Mouse (Mus musculus) neural tube, embryonic 11.5 days (tissue): Measurements from ENCODE around the gene Gm20521. TPM values are rescaled to one million over a fixed set of nuclear protein-coding genes. Genes with fewer than 3 reads are reported as not detected.

Source experiments
- ATAC-seq: fragments of 200-750 bp; cut with Nextera tagmentation; 2 replicates; pipeline ENCODE4 v1.8.0; 2017; ENCODE audit warnings: moderate number of reproducible peaks, mild to moderate bottlenecking, moderate TSS enrichment, moderate library complexity; ENCODE audit not compliant: insufficient read depth, low FRiP score, low TSS enrichment
- DNase-seq: peaks from one replicate; pipeline ENCODE4 v3.0.0-alpha.2; 2015; ENCODE audit warnings: low spot score
- H3K27ac ChIP-seq: fragments of 300-500 bp; sonication (generic); 2 replicates; pipeline ENCODE4 v1.5.1; 2014; ENCODE audit warnings: low read depth, mild to moderate bottlenecking, low read length
- H3K27me3 ChIP-seq: fragments of 300-500 bp; sonication (generic); 2 replicates; pipeline ENCODE4 v1.6.1; 2014; ENCODE audit warnings: mild to moderate bottlenecking, low read length, mixed read lengths; ENCODE audit not compliant: control insufficient read depth, insufficient read depth
- H3K36me3 ChIP-seq: fragments of 300-500 bp; sonication (generic); 2 replicates; pipeline ENCODE4 v1.6.1; 2014; ENCODE audit warnings: mild to moderate bottlenecking, low read length, moderate library complexity, mixed read lengths; ENCODE audit not compliant: control insufficient read depth, insufficient read depth
- H3K4me1 ChIP-seq: fragments of 300-500 bp; sonication (generic); 2 replicates; pipeline ENCODE4 v1.6.1; 2014; ENCODE audit warnings: low read length, mixed read lengths; ENCODE audit not compliant: control insufficient read depth, insufficient read depth
- H3K4me2 ChIP-seq: fragments of 300-500 bp; sonication (generic); 2 replicates; pipeline ENCODE4 v1.6.1; 2014; ENCODE audit warnings: low read depth, mild to moderate bottlenecking, moderate library complexity
- H3K4me3 ChIP-seq: fragments of 300-500 bp; sonication (generic); 2 replicates; pipeline ENCODE4 v1.5.1; 2014; ENCODE audit warnings: low read depth, low read length
- H3K9ac ChIP-seq: fragments of 300-500 bp; sonication (generic); 2 replicates; pipeline ENCODE4 v1.6.1; 2014; ENCODE audit warnings: mild to moderate bottlenecking, low read length
- H3K9me3 ChIP-seq: fragments of 300-500 bp; sonication (generic); 2 replicates; pipeline ENCODE4 v1.6.1; 2016; ENCODE audit warnings: low read length; ENCODE audit not compliant: control insufficient read depth
- WGBS: fragments of 180-500 bp; shearing (Covaris S2); extraction: QIAGEN DNeasy Blood & Tissue Kit; methylation state at CpG from one replicate; pipeline ENCODE4 v1.1.7; 2014; 5-methylcytosine and 5-hydroxymethylcytosine counted together
- polyA plus RNA-seq: library from polyadenylated mRNA; unstranded; fragments of >200 nt; fragmentation: Nextera tagmentation; extraction: Ambion mirVana; gene quantifications from 2 replicates; pipeline ENCODE4 v1.2.1, GENCODE M21; 2014

The Gm20521 gene
- polyA plus RNA-seq, result 0.20 TPM in 1 of 2 replicates, not detected in the other

- peak; percentile 89 for DNase-seq
- peak; percentile 93 for ATAC-seq
- peak within 1 kb of the TSS; percentile 66 for H3K4me2 ChIP-seq
- peaks cover 7% of the 10 kb centered on the region for H3K4me1 ChIP-seq
- H3K9ac ChIP-seq, result peak within 1 kb of the TSS; percentile 53
- no peaks in the 10 kb centered on the region for H3K27me3 ChIP-seq
- peak within 1 kb of the TSS; percentile 75 for H3K27ac ChIP-seq
- H3K9me3 ChIP-seq, result no peaks in the 10 kb centered on the region
- under 1% methylated on average over 23 of the region's 27 CpGs for WGBS
- H3K36me3 ChIP-seq, result no peaks in the 10 kb centered on the region
- peak within 1 kb of the TSS; percentile 54 for H3K4me3 ChIP-seq
These were observed at the start of gene Gm20521, which contains the start of gene Bcl2l2 for GRCm38 (mm10) chr14:54883154-54884021. Gene Gm20521 (plus strand): TSS chr14:54883441. Gene Bcl2l2 (plus strand): TSS chr14:54883377.

GRCm38 (mm10) chr14:54843461-54843860 is 39.8 kb upstream of the Gm20521 start:
- Histone ChIP-seq H3K27ac (no peak overlapping the region), H3K4me1 (no peaks in the 10 kb centered on the region), H3K4me3 (no peak overlapping the region), H3K9ac (no peak overlapping the region), H3K27me3 (no peaks in the 10 kb centered on the region), H3K36me3 (no peaks in the 10 kb centered on the region), H3K9me3 (no peaks in the 10 kb centered on the region), H3K4me2 (no peak overlapping the region)
- WGBS, result 3% methylated on average over 4 of the region's 4 CpGs
- ATAC-seq (no peak), DNase-seq (peak; percentile 28)

- Histone ChIP-seq H3K4me2 (no peak overlapping the region), H3K36me3 (peaks cover 3% of the 10 kb centered on the region; the same call in 1 of the 2 replicates), H3K9ac (no peak overlapping the region), H3K4me1 (no peaks in the 10 kb centered on the region), H3K27me3 (no peaks in the 10 kb centered on the region), H3K4me3 (no peak overlapping the region), H3K27ac (no peak overlapping the region), H3K9me3 (no peaks in the 10 kb centered on the region)
- no peak for DNase-seq
- WGBS, result 96% methylated on average over 3 of the region's 3 CpGs
- ATAC-seq, result no peak
These were observed 27.5 kb upstream of the Gm20521 start for GRCm38 (mm10) chr14:54855726-54856125.

GRCm38 (mm10) chr14:54856703-54857102 is 26.5 kb upstream of the Gm20521 start:
- 88% methylated on average over 7 of the region's 7 CpGs for WGBS
- H3K4me1 ChIP-seq, result no peaks in the 10 kb centered on the region
- peaks cover 3% of the 10 kb centered on the region; the same call in 1 of the 2 replicates for H3K36me3 ChIP-seq
- H3K9ac ChIP-seq, result no peak overlapping the region
- no peak for DNase-seq
- H3K4me2 ChIP-seq, result no peak overlapping the region
- no peaks in the 10 kb centered on the region for H3K27me3 ChIP-seq
- ATAC-seq, result no peak
- no peak overlapping the region for H3K27ac ChIP-seq
- H3K4me3 ChIP-seq, result no peak overlapping the region
- no peaks in the 10 kb centered on the region for H3K9me3 ChIP-seq

GRCm38 (mm10) chr14:54857891-54858290 is 25.4 kb upstream of the Gm20521 start:
- Histone ChIP-seq H3K9ac (no peak overlapping the region), H3K27me3 (no peaks in the 10 kb centered on the region)
- 93% methylated on average over 9 of the region's 9 CpGs for WGBS

GRCm38 (mm10) chr14:54860511-54860910 is 22.7 kb upstream of the Gm20521 start:
- no peak overlapping the region for H3K4me3 ChIP-seq
- DNase-seq (peak; percentile 34), ATAC-seq (no peak)
- H3K27ac ChIP-seq, result no peak overlapping the region
- peaks cover 3% of the 10 kb centered on the region; the same call in 1 of the 2 replicates for H3K36me3 ChIP-seq
- H3K9me3 ChIP-seq, result no peaks in the 10 kb centered on the region
- no peak overlapping the region for H3K9ac ChIP-seq
- 47% methylated on average over 2 of the region's 2 CpGs for WGBS
- 0 out of 2 replicates have a peak, but pooled peaks cover 3% of the 10 kb centered on the region for H3K4me1 ChIP-seq
- no peak overlapping the region for H3K4me2 ChIP-seq
- H3K27me3 ChIP-seq, result no peaks in the 10 kb centered on the region

More at GRCm38 (mm10) chr14:54857891-54858290, 25.4 kb upstream of the Gm20521 start:
- DNase-seq (no peak), ATAC-seq (no peak)
- Histone ChIP-seq H3K4me2 (no peak overlapping the region), H3K4me3 (no peak overlapping the region), H3K27ac (no peak overlapping the region), H3K36me3 (peaks cover 3% of the 10 kb centered on the region; the same call in 1 of the 2 replicates), H3K4me1 (no peaks in the 10 kb centered on the region), H3K9me3 (no peaks in the 10 kb centered on the region)

GRCm38 (mm10) chr14:54863501-54864312 is 19.5 kb upstream of the Gm20521 start:
- H3K36me3 ChIP-seq, result no peaks in the 10 kb centered on the region
- peak overlapping the region; percentile 93 for H3K4me3 ChIP-seq
- DNase-seq (peak; percentile 94), ATAC-seq (peak; percentile 100)
- peak overlapping the region; percentile 84 for H3K4me2 ChIP-seq
- under 1% methylated on average over 56 of the region's 56 CpGs for WGBS
- peak overlapping the region; percentile 93 for H3K9ac ChIP-seq
- H3K27me3 ChIP-seq, result no peaks in the 10 kb centered on the region
- H3K9me3 ChIP-seq, result no peaks in the 10 kb centered on the region
- H3K4me1 ChIP-seq, result 0 out of 2 replicates have a peak, but pooled peaks cover 3% of the 10 kb centered on the region
- peak overlapping the region; percentile 64 for H3K27ac ChIP-seq

GRCm38 (mm10) chr14:54864313-54865036 is 18.8 kb upstream of the Gm20521 start:
- H3K4me2 ChIP-seq, result peak overlapping the region; percentile 84
- no peaks in the 10 kb centered on the region for H3K27me3 ChIP-seq
- ATAC-seq, result no peak; the same call in 1 of the 2 replicates
- DNase-seq, result no peak
- H3K4me1 ChIP-seq, result 0 out of 2 replicates have a peak, but pooled peaks cover 3% of the 10 kb centered on the region
- peak overlapping the region; percentile 93 for H3K9ac ChIP-seq
- no peaks in the 10 kb centered on the region for H3K9me3 ChIP-seq
- WGBS, result 16% methylated on average over 21 of the region's 21 CpGs
- peak overlapping the region; percentile 93 for H3K4me3 ChIP-seq
- no peaks in the 10 kb centered on the region for H3K36me3 ChIP-seq
- H3K27ac ChIP-seq, result peak overlapping the region; percentile 64
